Mouse (Mus musculus) urinary bladder, adult 18-20 months (tissue): ENCODE measurements at regions not wholly inside any gene's neighbourhood (a gene's known extent, or its start where the extent isn't known, plus 50 kb on each side); places are given as distances from the start of the nearest gene placed in this dataset.

Experiments
- DNase-seq, 2 experiments: peaks; one replicate each; pipeline ENCODE4 v3.0.0; 2022; ENCODE audit warnings: low spot score in 2 of 2, mixed read lengths in 2 of 2

DNA sequence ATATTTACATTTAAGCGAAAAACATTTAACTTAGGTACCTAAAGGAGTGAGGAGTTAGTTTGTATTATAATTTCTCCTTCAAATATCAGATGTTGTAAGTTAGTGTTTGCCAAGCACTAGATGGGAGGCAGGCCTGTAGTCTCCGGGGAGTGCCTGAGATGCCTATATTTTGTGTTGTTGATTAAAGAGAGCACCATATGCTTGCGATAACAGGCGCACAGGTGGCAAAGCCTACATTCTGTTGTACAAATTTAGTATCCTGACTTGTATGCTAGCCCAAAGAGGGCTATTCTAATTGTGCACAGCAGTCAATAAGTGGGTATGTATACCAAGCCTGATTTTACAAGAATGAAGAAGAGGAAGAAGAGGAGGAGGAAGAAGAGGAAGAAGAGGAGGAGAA is 151.8 kb upstream of the Atxn1 start:
- no peak for DNase-seq

GRCm38 (mm10) chr13:46104971-46105370 is 140.2 kb upstream of the Atxn1 start:
- no peak for DNase-seq

- DNase-seq = no peak
Observed at GRCm38 (mm10) chr13:46098621-46099020, 133.8 kb upstream of the Atxn1 start.

DNA sequence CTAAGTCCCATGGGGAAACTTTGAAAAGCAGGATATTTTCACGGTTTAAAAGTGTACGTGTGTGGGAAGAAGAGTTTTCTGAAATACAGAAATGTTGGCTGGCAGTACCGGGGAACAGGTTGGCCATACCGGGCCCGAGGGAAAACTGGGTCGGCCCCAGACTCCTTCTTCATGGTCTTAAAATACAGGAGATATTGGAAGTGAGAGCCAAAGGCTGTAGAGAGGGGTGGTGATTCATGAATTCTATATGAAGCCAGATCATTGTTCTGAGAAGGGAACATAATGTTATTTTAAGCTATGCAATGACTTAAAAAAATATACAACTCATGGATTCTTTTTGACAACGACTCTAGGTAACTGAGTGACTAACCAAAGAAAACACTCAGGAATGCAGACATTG is 133.3 kb upstream of the Atxn1 start:
- DNase-seq = no peak

- no peak for DNase-seq
Observed at GRCm38 (mm10) chr13:46096968-46097367, 132.2 kb upstream of the Atxn1 start.

DNA sequence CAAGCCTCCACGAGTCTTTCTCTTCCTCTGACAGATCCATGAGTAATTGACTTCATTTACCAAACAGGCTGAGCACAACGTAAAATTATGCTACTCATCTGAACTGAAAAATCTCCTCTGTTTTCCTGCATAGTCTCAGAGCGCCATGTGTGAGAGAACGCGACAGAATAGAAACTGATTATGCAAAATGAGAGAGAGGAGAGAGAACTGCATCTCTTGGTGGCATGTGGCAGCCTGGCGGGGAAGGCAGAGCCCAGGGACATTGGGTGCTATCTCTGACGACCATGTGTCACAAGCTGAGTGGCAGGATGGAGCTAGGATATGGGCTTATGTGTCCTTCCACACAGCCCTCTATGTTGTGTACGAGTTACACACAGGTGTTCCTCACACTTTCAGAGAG is 131.6 kb upstream of the Atxn1 start:
- no peak for DNase-seq

GRCm38 (mm10) chr13:46092787-46093186 is 128.0 kb upstream of the Atxn1 start:
- DNase-seq = no peak

- no peak for DNase-seq
Observed at GRCm38 (mm10) chr13:46091109-46091508, 126.3 kb upstream of the Atxn1 start.

- DNase-seq = no peak
Observed at GRCm38 (mm10) chr13:46088237-46088636, 123.4 kb upstream of the Atxn1 start.

GRCm38 (mm10) chr13:46087663-46088062 is 122.9 kb upstream of the Atxn1 start:
- no peak for DNase-seq

DNA sequence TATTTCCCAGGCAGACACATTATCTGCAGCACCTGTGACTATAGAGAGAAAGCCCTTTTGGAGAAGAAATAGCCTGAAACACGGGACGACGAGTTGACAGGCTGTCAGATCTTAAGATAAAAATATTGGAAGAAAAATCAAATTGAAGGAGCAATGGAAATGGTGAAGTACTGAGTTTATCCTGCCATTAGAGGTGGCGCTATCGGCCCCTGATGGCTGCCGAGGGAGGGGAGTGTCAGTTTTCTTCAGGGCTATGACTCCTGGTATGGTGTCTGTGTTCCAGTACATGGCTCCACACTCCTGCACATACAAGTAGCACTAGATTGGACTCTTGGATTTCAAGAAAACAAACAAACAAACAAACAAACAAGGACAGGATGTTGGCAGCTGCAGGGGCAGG is 112.1 kb upstream of the Atxn1 start:
- DNase-seq = no peak

GRCm38 (mm10) chr13:46071670-46072069 is 106.9 kb upstream of the Atxn1 start:
- no peak for DNase-seq

DNA sequence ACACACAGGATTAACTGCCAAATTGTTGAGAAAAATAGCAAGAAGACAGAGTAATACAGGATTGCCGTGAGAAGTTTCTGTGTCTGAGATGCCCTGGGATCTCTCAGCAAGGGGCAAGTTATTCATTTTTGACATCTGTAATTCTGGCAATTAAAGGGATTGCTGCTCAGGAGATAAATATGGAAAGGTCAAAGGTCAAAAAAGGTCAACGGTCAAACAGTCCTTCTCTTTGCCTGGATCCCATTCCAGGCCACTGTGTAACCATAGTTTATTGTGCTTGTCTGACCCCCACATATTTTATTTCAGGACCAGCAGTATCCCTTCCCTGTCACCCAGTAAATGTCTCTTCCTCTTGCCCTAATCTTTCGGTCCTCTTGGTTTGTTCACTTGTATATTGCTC is 104.8 kb upstream of the Atxn1 start:
- DNase-seq = no peak

GRCm38 (mm10) chr13:46062758-46063157 is 98.0 kb upstream of the Atxn1 start:
- DNase-seq = no peak

DNA sequence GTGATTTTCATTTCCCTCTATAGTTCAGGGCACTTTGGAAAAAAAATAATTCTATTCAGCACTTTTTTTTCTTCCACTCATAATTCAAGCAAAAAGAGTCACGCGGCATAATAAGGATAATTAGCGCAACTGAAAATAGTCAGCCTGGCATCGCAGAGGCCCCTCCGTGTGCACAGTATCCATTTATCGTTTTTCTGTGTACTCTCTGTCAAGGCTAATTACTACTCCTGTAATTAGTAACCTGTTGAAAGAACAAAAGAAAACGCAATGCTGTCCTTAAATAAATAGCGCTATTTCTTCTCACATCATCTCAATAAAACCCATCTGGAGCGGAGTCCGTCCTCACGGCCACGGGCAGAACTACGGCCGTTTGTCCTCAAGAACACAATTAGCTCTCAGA is 95.1 kb upstream of the Atxn1 start:
- DNase-seq = no peak

- DNase-seq = no peak
Observed at GRCm38 (mm10) chr13:46058862-46059261, 94.1 kb upstream of the Atxn1 start.

DNA sequence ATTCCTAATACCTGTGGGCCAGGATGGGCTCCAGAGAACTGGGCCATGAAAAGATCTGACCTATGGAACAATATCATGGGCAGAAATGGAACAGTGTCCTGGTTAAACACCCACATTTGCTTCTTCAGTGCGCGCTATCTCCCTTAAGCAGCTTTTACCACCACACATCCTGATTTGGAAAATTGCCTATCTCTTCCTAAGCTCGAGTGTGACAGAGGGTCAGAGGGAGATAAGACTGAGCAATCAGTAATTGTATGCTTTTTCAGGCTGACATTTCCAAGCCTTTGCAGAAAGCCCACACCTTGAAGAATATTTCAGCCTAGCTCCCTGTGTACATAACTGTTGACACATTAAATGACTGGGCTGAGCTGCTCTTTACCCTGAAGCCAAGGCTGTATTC is 93.5 kb upstream of the Atxn1 start:
- no peak for DNase-seq

DNA sequence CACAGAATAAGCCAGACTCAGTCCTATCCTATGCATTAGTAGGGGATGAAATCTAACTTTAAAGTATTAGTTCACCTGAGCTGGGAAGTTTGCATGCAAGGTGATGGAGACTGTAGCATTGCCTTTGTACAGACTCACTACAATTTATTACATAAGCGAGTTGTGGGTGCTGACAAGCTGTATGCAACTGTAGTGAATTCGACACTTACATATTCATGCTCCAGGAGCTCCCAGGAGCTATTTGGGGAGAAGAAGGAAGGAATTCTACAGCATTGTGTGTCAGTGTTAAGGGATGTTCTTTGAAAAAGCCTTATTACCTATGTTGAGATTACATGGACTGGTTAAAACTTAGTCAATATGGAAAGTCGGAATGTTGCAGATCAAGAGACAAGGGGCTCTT is 90.6 kb upstream of the Atxn1 start:
- DNase-seq = no peak

- peak; percentile 37 to 49 for DNase-seq
Observed at GRCm38 (mm10) chr13:46043568-46043967, 78.8 kb upstream of the Atxn1 start.

DNA sequence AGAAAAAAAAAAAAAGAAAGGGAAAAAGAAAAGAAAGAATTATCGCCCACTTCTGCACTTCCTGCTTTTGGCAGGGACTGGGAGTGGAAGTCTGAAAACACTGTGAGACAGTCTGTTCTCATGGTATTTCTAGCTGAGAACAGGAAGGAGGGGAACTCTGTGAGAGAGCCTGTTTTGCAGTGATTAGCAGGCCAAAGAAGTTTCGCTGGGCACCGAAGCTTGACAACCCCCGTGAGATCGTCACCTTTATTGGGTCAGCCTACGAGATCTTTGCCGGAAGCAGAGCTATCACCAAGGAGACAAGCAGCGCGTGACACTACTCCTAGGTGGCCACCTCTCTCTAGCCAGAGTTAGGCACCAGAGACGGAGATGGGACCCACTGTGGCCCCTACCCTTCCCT is 78.2 kb upstream of the Atxn1 start:
- DNase-seq = no peak

- no peak for DNase-seq
Observed at GRCm38 (mm10) chr13:46042224-46042623, 77.4 kb upstream of the Atxn1 start.

GRCm38 (mm10) chr13:46041475-46041874 is 76.7 kb upstream of the Atxn1 start:
- no peak for DNase-seq

- no peak for DNase-seq
Observed at GRCm38 (mm10) chr13:46040062-46040461, 75.3 kb upstream of the Atxn1 start.

- DNase-seq = no peak
Observed at GRCm38 (mm10) chr13:46038441-46039331, 73.9 kb upstream of the Atxn1 start.
